Mouse (Mus musculus): ENCODE measurements around the gene Prkd3. TPM values are rescaled to one million over a fixed set of nuclear protein-coding genes. Genes with fewer than 3 reads are reported as not detected.

The Prkd3 gene
- polyA plus RNA-seq, 1 experiment from 2014 or later = 28.3 TPM

- no peak for ATAC-seq (replicated peaks; ENCODE audit: insufficient number of reproducible peaks, low FRiP score, low TSS enrichment)
Measured at GRCm38 (mm10) chr17:79019726-79020207, 849 bp downstream of the Prkd3 start.

DNA sequence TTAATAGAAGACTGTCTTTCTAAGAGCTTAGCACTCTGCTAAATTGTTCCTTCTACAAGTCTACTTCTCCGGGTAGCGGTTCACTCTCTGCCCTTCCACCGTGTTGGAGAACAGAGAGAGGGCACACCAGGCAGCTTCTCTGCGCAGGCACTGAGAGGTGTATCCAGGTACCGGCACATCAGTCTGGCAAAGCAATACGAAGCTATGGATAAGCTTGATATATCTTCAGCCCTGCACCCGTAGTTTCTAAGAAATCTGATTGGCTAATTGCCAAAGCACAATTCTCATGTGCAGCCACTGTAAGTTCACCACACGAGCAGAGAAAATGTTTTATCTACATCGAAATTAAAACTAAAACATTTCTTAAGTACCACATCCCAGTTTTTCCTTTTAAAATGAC lies 2.2 kb downstream of the Prkd3 start:
- H3K4me3 ChIP-seq (ENCODE audit: low read depth, low read length) = no peak overlapping the region
- no peaks in the 10 kb centered on the region for H3K36me3 ChIP-seq (ENCODE audit: control insufficient read depth, insufficient read depth, low read length)
- peaks cover 35% of the 10 kb centered on the region for H3K4me1 ChIP-seq (ENCODE audit: control insufficient read depth, insufficient read depth, low read length)
- ATAC-seq (replicated peaks; ENCODE audit: insufficient number of reproducible peaks, low FRiP score, low TSS enrichment) = no peak
- H3K27ac ChIP-seq (ENCODE audit: low read depth, low read length) = no peak overlapping the region
- peak overlapping the region; percentile 67 for H3K4me2 ChIP-seq
- no peaks in the 10 kb centered on the region for H3K27me3 ChIP-seq (ENCODE audit: control insufficient read depth, insufficient read depth, low read length)
- H3K9me3 ChIP-seq (replicated peaks; ENCODE audit: control insufficient read depth, low read length) = no peaks in the 10 kb centered on the region
- H3K9ac ChIP-seq (ENCODE audit: low read depth, low read length) = no peak overlapping the region
- 46% methylated on average over 9 of the region's 9 CpGs for WGBS (ENCODE audit: insufficient replicate concordance)

More at GRCm38 (mm10) chr17:79019726-79020207, 849 bp downstream of the Prkd3 start:
- H3K4me3 ChIP-seq (ENCODE audit: low read depth, low read length) = peak overlapping the region; percentile 85
- H3K4me1 ChIP-seq (ENCODE audit: control insufficient read depth, insufficient read depth, low read length) = peaks cover 35% of the 10 kb centered on the region
- peak overlapping the region; percentile 95 for H3K27ac ChIP-seq (ENCODE audit: low read depth, low read length)
- H3K4me2 ChIP-seq = peak overlapping the region; percentile 67
- under 1% methylated on average over 18 of the region's 18 CpGs for WGBS (ENCODE audit: insufficient replicate concordance)
- peak overlapping the region; percentile 94 for H3K9ac ChIP-seq (ENCODE audit: low read depth, low read length)
- no peaks in the 10 kb centered on the region for H3K9me3 ChIP-seq (replicated peaks; ENCODE audit: control insufficient read depth, low read length)
- H3K27me3 ChIP-seq (ENCODE audit: control insufficient read depth, insufficient read depth, low read length) = no peaks in the 10 kb centered on the region
- no peaks in the 10 kb centered on the region for H3K36me3 ChIP-seq (ENCODE audit: control insufficient read depth, insufficient read depth, low read length)

GRCm38 (mm10) chr17:79015831-79016230 lies 4.8 kb downstream of the Prkd3 start:
- Histone ChIP-seq H3K4me2 (peak overlapping the region; percentile 34), H3K36me3 (ENCODE audit: control insufficient read depth, insufficient read depth, low read length) (peaks cover 7% of the 10 kb centered on the region), H3K27me3 (ENCODE audit: control insufficient read depth, insufficient read depth, low read length) (no peaks in the 10 kb centered on the region), H3K27ac (ENCODE audit: low read depth, low read length) (no peak overlapping the region), H3K4me3 (ENCODE audit: low read depth, low read length) (no peak overlapping the region), H3K9ac (ENCODE audit: low read depth, low read length) (no peak overlapping the region), H3K4me1 (ENCODE audit: control insufficient read depth, insufficient read depth, low read length) (peaks cover 35% of the 10 kb centered on the region), H3K9me3 (replicated peaks; ENCODE audit: control insufficient read depth, low read length) (no peaks in the 10 kb centered on the region)
- 54% methylated on average over 10 of the region's 10 CpGs for WGBS (ENCODE audit: insufficient replicate concordance)
- ATAC-seq (replicated peaks; ENCODE audit: insufficient number of reproducible peaks, low FRiP score, low TSS enrichment) = no peak

DNA sequence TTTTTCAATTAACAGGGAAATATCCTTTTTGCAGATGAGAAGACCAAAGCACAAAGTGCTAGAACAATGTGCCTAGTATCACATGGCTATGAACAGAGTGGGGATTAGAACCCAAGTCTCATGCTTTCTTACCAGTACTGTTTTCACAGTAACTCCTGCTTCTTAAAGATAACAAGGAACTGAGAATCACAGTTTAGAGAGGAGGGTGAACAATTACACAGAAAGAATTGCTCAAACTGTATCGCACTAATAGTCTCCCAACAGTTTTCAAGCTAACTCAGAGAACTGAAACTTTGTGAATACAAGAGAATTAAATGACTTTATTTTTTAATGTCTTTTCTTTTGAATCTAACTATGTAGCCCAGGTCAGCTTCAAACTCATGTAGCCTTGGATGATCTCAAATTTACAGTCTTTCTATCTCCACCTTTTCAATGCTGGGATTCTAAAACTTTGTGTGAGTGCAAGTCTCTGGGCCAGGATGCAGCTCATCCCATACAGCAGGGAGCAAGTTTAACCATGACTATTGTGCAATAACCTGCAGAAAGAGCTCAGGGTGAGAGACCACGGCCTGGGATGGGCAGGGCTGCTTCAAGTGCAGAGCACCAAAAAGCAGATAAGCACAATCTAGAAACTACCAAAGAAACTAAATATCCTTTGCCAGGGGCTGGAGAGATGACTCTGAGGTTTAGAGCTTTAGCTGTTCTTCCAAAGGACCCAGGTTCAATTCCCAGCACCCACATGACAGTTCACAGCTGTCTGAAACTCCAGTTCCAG lies 5.5 kb downstream of the Prkd3 start:
- Histone ChIP-seq H3K4me3 (ENCODE audit: low read depth, low read length) (no peak overlapping the region), H3K4me1 (ENCODE audit: control insufficient read depth, insufficient read depth, low read length) (peaks cover 35% of the 10 kb centered on the region), H3K4me2 (no peak overlapping the region), H3K9ac (ENCODE audit: low read depth, low read length) (no peak overlapping the region), H3K9me3 (replicated peaks; ENCODE audit: control insufficient read depth, low read length) (no peaks in the 10 kb centered on the region), H3K27me3 (ENCODE audit: control insufficient read depth, insufficient read depth, low read length) (no peaks in the 10 kb centered on the region), H3K36me3 (ENCODE audit: control insufficient read depth, insufficient read depth, low read length) (peaks cover 7% of the 10 kb centered on the region), H3K27ac (ENCODE audit: low read depth, low read length) (no peak overlapping the region)
- no peak for ATAC-seq (replicated peaks; ENCODE audit: insufficient number of reproducible peaks, low FRiP score, low TSS enrichment)
- WGBS (ENCODE audit: insufficient replicate concordance) = 65% methylated on average over 2 of the region's 2 CpGs

GRCm38 (mm10) chr17:79013625-79014024 lies 7.0 kb downstream of the Prkd3 start:
- H3K9me3 ChIP-seq (replicated peaks; ENCODE audit: control insufficient read depth, low read length) = no peaks in the 10 kb centered on the region
- no peaks in the 10 kb centered on the region for H3K27me3 ChIP-seq (ENCODE audit: control insufficient read depth, insufficient read depth, low read length)
- H3K9ac ChIP-seq (ENCODE audit: low read depth, low read length) = no peak overlapping the region
- no peak overlapping the region for H3K4me3 ChIP-seq (ENCODE audit: low read depth, low read length)
- H3K27ac ChIP-seq (ENCODE audit: low read depth, low read length) = no peak overlapping the region
- no peak for ATAC-seq (replicated peaks; ENCODE audit: insufficient number of reproducible peaks, low FRiP score, low TSS enrichment)
- H3K36me3 ChIP-seq (ENCODE audit: control insufficient read depth, insufficient read depth, low read length) = peaks cover 7% of the 10 kb centered on the region
- H3K4me1 ChIP-seq (ENCODE audit: control insufficient read depth, insufficient read depth, low read length) = peaks cover 27% of the 10 kb centered on the region
- 64% methylated on average over 2 of the region's 2 CpGs for WGBS (ENCODE audit: insufficient replicate concordance)
- no peak overlapping the region for H3K4me2 ChIP-seq

DNA sequence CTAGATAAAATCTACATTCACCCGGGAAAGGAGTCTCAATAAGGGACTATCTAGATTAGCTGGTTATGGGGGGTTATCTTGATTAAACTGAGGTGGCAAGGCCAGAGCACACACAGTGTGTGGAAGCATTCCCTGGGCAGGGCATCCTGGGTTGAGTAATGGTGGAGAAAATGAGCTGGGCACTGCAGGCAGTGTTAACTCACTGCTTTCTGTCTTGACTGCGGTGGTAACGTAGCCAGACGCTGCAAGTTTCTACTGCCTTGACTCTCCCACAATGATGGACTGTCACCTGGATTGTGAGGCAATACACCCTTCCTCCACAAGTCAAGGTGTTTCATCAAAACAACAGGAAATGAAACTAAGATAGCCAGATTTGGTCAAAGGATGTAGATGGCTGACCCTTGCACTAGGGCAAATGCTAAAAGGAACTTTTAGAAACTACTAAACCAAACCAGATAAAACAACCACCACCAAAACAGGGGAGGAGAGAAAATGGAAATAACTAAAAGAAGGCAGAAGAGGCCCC lies 20.8 kb downstream of the Prkd3 start:
- no peak overlapping the region for H3K27ac ChIP-seq (ENCODE audit: low read depth, low read length)
- no peak overlapping the region for H3K9ac ChIP-seq (ENCODE audit: low read depth, low read length)
- 85% methylated on average over 4 of the region's 4 CpGs for WGBS (ENCODE audit: insufficient replicate concordance)
- H3K4me1 ChIP-seq (ENCODE audit: control insufficient read depth, insufficient read depth, low read length) = no peaks in the 10 kb centered on the region
- no peaks in the 10 kb centered on the region for H3K9me3 ChIP-seq (replicated peaks; ENCODE audit: control insufficient read depth, low read length)
- H3K27me3 ChIP-seq (ENCODE audit: control insufficient read depth, insufficient read depth, low read length) = no peaks in the 10 kb centered on the region
- no peak overlapping the region for H3K4me3 ChIP-seq (ENCODE audit: low read depth, low read length)
- H3K36me3 ChIP-seq (ENCODE audit: control insufficient read depth, insufficient read depth, low read length) = no peaks in the 10 kb centered on the region
- ATAC-seq (replicated peaks; ENCODE audit: insufficient number of reproducible peaks, low FRiP score, low TSS enrichment) = no peak
- no peak overlapping the region for H3K4me2 ChIP-seq

- H3K4me1 ChIP-seq (ENCODE audit: control insufficient read depth, insufficient read depth, low read length) = no peaks in the 10 kb centered on the region
- H3K4me3 ChIP-seq (ENCODE audit: low read depth, low read length) = no peak overlapping the region
- H3K4me2 ChIP-seq = no peak overlapping the region
- H3K27me3 ChIP-seq (ENCODE audit: control insufficient read depth, insufficient read depth, low read length) = no peaks in the 10 kb centered on the region
- H3K36me3 ChIP-seq (ENCODE audit: control insufficient read depth, insufficient read depth, low read length) = no peaks in the 10 kb centered on the region
- WGBS (ENCODE audit: insufficient replicate concordance) = 92% methylated on average over 3 of the region's 3 CpGs
- no peak for ATAC-seq (replicated peaks; ENCODE audit: insufficient number of reproducible peaks, low FRiP score, low TSS enrichment)
- H3K9me3 ChIP-seq (replicated peaks; ENCODE audit: control insufficient read depth, low read length) = no peaks in the 10 kb centered on the region
- H3K27ac ChIP-seq (ENCODE audit: low read depth, low read length) = no peak overlapping the region
- H3K9ac ChIP-seq (ENCODE audit: low read depth, low read length) = no peak overlapping the region
Measured at GRCm38 (mm10) chr17:78999189-78999588, 21.4 kb downstream of the Prkd3 start.

GRCm38 (mm10) chr17:78998130-78998529 lies 22.5 kb downstream of the Prkd3 start:
- Histone ChIP-seq H3K27ac (ENCODE audit: low read depth, low read length) (no peak overlapping the region), H3K9ac (ENCODE audit: low read depth, low read length) (no peak overlapping the region), H3K4me1 (ENCODE audit: control insufficient read depth, insufficient read depth, low read length) (no peaks in the 10 kb centered on the region; the same call in 1 of the 2 replicates), H3K9me3 (replicated peaks; ENCODE audit: control insufficient read depth, low read length) (no peaks in the 10 kb centered on the region), H3K4me2 (no peak overlapping the region), H3K36me3 (ENCODE audit: control insufficient read depth, insufficient read depth, low read length) (no peaks in the 10 kb centered on the region), H3K4me3 (ENCODE audit: low read depth, low read length) (no peak overlapping the region), H3K27me3 (ENCODE audit: control insufficient read depth, insufficient read depth, low read length) (no peaks in the 10 kb centered on the region)
- ATAC-seq (replicated peaks; ENCODE audit: insufficient number of reproducible peaks, low FRiP score, low TSS enrichment) = no peak
- 82% methylated on average over 2 of the region's 2 CpGs for WGBS (ENCODE audit: insufficient replicate concordance)

All from heart, embryonic 11.5 days (tissue).